Mouse (Mus musculus) kidney, postnatal 14 days (tissue): ENCODE measurements around the gene Vmn1r33.
"Not testable (repeated sequence)": the region's sequence is repeated elsewhere in the genome, so short reads cannot be mapped to it uniquely, and the experiment has no call there.

Experiments
- DNase-seq: peaks from one replicate; pipeline ENCODE4 v3.0.0; 2022; ENCODE audit warnings: mixed read lengths

The Vmn1r33 gene

DNA sequence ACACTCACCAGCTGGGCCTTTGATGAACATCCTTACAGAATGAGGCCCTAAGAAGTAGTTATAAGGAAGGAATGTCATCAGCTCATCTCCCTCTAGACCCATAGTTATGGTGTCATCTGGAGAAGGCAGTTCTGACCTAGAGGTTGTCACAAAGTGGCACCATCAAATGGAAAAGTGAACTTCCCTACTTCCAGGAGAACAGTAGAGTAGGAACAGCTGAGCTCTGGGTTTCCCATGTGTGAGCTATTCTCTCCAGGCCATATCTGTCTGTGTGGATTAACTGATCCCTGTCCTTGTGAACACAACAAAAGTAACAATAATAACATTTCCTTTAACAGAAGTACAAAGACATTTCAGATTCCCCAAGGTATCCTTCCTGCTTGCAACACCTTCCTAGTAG lies at the start of gene Vmn1r33:
Vmn1r33 (minus strand) TSS at position 101 of the 400 bp plus-strand sequence.
- not testable (repeated sequence) for DNase-seq

DNA sequence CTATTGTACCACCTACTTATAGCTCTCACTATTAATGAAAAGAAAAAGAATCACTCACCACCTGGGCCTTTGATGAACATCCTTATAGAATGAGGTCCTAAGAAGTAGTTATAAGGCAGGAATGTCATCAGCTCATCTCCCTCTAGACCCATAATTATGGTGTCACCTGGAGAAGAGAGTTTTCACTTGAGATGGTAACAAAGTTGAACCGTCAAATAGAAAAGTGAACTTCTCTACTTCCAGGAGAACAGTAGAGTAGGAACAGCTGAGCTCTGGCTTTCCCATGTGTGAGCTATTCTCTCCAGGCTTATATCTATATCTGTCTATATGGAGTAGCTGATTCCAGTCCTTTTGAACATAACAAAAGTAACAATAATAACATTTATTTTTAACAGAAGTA lies 25.7 kb upstream of the Vmn1r33 start, which contains the start of gene Vmn1r34:
Vmn1r34 (minus strand) TSS at position 101 of the 400 bp plus-strand sequence.
- no peak for DNase-seq

DNA sequence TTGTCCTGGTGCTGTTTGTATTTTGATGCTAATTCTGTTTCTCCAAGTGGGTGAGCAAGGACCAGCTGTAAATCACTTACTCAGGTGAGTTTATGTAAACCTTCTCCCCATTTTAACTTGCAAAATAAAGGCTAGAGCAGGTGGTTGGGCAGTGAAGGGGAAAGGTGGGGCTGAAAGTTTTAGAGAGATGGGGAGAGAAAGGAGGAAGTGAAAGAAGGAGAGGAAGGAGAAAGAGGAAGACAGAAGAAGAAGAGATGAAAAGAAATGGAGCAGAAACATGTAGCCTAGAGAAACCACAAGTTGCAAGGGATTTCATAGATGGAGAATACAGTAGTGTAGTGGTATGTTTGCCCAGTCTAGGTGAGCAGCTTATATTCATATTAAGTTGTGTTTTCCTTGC lies 22.3 kb downstream of the Vmn1r33 start:
- no peak for DNase-seq
